Mouse (Mus musculus) layer of hippocampus, postnatal 36 days (tissue): Measurements from ENCODE around the gene Nup85. TPM values are rescaled to one million over a fixed set of nuclear protein-coding genes. Genes with fewer than 3 reads are reported as not detected.

Source experiments
- total RNA-seq, 2 experiments: library from RNA; stranded (reverse); gene quantifications; 2 replicates each; pipeline ENCODE4 v1.2.3; 2021

Gene Nup85
- total RNA-seq, 2 experiments from 2014 or later, result 49.8 to 60.7 TPM

Other genes with a start within 250 kb of the Nup85 start
- gene Ush1g, start 242.4 kb upstream of the Nup85 start, total RNA-seq, result under 1 TPM; 0.30 to 0.35 TPM
- gene Otop3, start 229.7 kb upstream of the Nup85 start, total RNA-seq, result under 1 TPM in 1 of 2 experiments, not detected in 1; 0.22 TPM
- 100 to 1,000 TPM; 106 to 109 TPM for gene Hid1, start 196.7 kb upstream of the Nup85 start, total RNA-seq
- gene Cdr2l, start 182.5 kb upstream of the Nup85 start, total RNA-seq, result 10 to 100 TPM; 25.3 to 25.7 TPM
- 100 to 1,000 TPM in 1 of 2 experiments, 10 to 100 TPM in 1; 98.1 to 105 TPM for gene Mrpl58, start 160.7 kb upstream of the Nup85 start, total RNA-seq
- gene Atp5h, start 144.5 kb upstream of the Nup85 start, total RNA-seq, result 100 to 1,000 TPM; 478 to 524 TPM
- 10 to 100 TPM; 69.2 to 77.4 TPM for gene Kctd2, start 144.3 kb upstream of the Nup85 start, total RNA-seq
- not detected for gene Trim80, start 123.9 kb upstream of the Nup85 start, total RNA-seq
- gene Slc16a5, start 102.0 kb upstream of the Nup85 start, total RNA-seq, result not detected
- gene Armc7, start 88.8 kb upstream of the Nup85 start, total RNA-seq, result 10 to 100 TPM; 10.9 to 11.2 TPM
- 10 to 100 TPM; 62.5 to 67.8 TPM for gene Nt5c, start 72.6 kb upstream of the Nup85 start, total RNA-seq
- 100 to 1,000 TPM; 138 to 161 TPM for gene Jpt1, start 50.0 kb upstream of the Nup85 start, total RNA-seq
- gene Sumo2, start 28.2 kb upstream of the Nup85 start, total RNA-seq, result 100 to 1,000 TPM; 324 to 344 TPM
- gene Mrps7, start 39.5 kb downstream of the Nup85 start, total RNA-seq, result 10 to 100 TPM; 48.8 to 61.3 TPM
- 10 to 100 TPM; 68.7 to 80.7 TPM for gene Gga3, start 39.6 kb downstream of the Nup85 start, total RNA-seq
- gene Mif4gd, start 48.5 kb downstream of the Nup85 start, total RNA-seq, result 10 to 100 TPM; 21.0 to 21.2 TPM
- gene Slc25a19, start 63.9 kb downstream of the Nup85 start, total RNA-seq, result 10 to 100 TPM; 64.0 to 66.0 TPM
- 100 to 1,000 TPM; 181 to 192 TPM for gene Grb2, start 144.2 kb downstream of the Nup85 start, total RNA-seq
- gene Tmem94, start 201.0 kb downstream of the Nup85 start, total RNA-seq, result 10 to 100 TPM; 49.6 to 50.1 TPM
- 10 to 100 TPM; 19.5 to 19.6 TPM for gene Caskin2, start 249.2 kb downstream of the Nup85 start, total RNA-seq